Mouse (Mus musculus): ENCODE results near the gene Hoxc6. TPM values are rescaled to one million over a fixed set of nuclear protein-coding genes. Genes with fewer than 3 reads are reported as not detected.
A peak's percentile ranks its signal among the peaks of the same experiment; 100 is the strongest.

Gene Hoxc6
- polyA plus RNA-seq (2012; rRNA removed) = 0.07 TPM in 1 of 2 replicates, not detected in the other

GRCm38 (mm10) chr15:102997939-102998355 lies at the start of gene Hoxc6:
TSS of gene Hoxc6 (plus strand) at chr15:102998257.
- no peak within 1 kb of the TSS for H3K27ac ChIP-seq (ENCODE audit: insufficient read depth, low read length)
- 6% methylated on average over 19 of the region's 19 CpGs for WGBS

GRCm38 (mm10) chr15:102948842-102949241 lies 49.2 kb upstream of the Hoxc6 start:
- WGBS = 8% methylated on average over 2 of the region's 2 CpGs
- no peak for DNase-seq (ENCODE audit: low read depth in 1 of 2, low spot score in 2 of 2)
- Histone ChIP-seq H3K4me1 (ENCODE audit: control insufficient read depth, insufficient read depth, insufficient read length) (no peaks in the 10 kb centered on the region), H3K27me3 (ENCODE audit: control insufficient read depth, insufficient read depth, low read length) (peaks cover 28% of the 10 kb centered on the region), H3K4me3 (ENCODE audit: extremely low read depth, insufficient read depth, insufficient read length) (no peak overlapping the region), H3K36me3 (ENCODE audit: control insufficient read depth, insufficient read depth, low read length) (no peaks in the 10 kb centered on the region), H3K27ac (ENCODE audit: insufficient read depth, low read length) (no peak overlapping the region)
- TF ChIP-seq CTCF (IDR thresholded peaks at IDR 0.05; ENCODE audit: extremely low read depth, insufficient read depth, insufficient read length, insufficient replicate concordance) (no peak), POLR2A (IDR thresholded peaks at IDR 0.05; ENCODE audit: low read depth, low read length) (no peak)

More at GRCm38 (mm10) chr15:102997939-102998355, at the start of gene Hoxc6:
- no peak for TF ChIP-seq POLR2A (IDR thresholded peaks at IDR 0.05; ENCODE audit: low read depth, low read length)
- TF ChIP-seq CTCF (IDR thresholded peaks at IDR 0.05; ENCODE audit: extremely low read depth, insufficient read depth, insufficient read length, insufficient replicate concordance) = no peak
- peaks cover 44% of the 10 kb centered on the region for H3K27me3 ChIP-seq (ENCODE audit: control insufficient read depth, insufficient read depth, low read length)
- no peak for DNase-seq (ENCODE audit: low read depth in 1 of 2, low spot score in 2 of 2)
- H3K4me3 ChIP-seq (ENCODE audit: extremely low read depth, insufficient read depth, insufficient read length) = peak within 1 kb of the TSS; percentile 44; the same call in 1 of the 2 replicates
- H3K36me3 ChIP-seq (ENCODE audit: control insufficient read depth, insufficient read depth, low read length) = no peaks in the 10 kb centered on the region
- no peaks in the 10 kb centered on the region; the same call in 1 of the 2 replicates for H3K4me1 ChIP-seq (ENCODE audit: control insufficient read depth, insufficient read depth, insufficient read length)

GRCm38 (mm10) chr15:102949696-102950095 lies 48.4 kb upstream of the Hoxc6 start:
- H3K36me3 ChIP-seq (ENCODE audit: control insufficient read depth, insufficient read depth, low read length) = no peaks in the 10 kb centered on the region
- H3K4me3 ChIP-seq (ENCODE audit: extremely low read depth, insufficient read depth, insufficient read length) = no peak overlapping the region
- peaks cover 36% of the 10 kb centered on the region for H3K27me3 ChIP-seq (ENCODE audit: control insufficient read depth, insufficient read depth, low read length)
- WGBS = 5% methylated on average over 20 of the region's 20 CpGs
- H3K4me1 ChIP-seq (ENCODE audit: control insufficient read depth, insufficient read depth, insufficient read length) = no peaks in the 10 kb centered on the region
- TF ChIP-seq CTCF (IDR thresholded peaks at IDR 0.05; ENCODE audit: extremely low read depth, insufficient read depth, insufficient read length, insufficient replicate concordance) (no peak), POLR2A (IDR thresholded peaks at IDR 0.05; ENCODE audit: low read depth, low read length) (no peak)
- no peak overlapping the region for H3K27ac ChIP-seq (ENCODE audit: insufficient read depth, low read length)
- no peak for DNase-seq (ENCODE audit: low read depth in 1 of 2, low spot score in 2 of 2)

DNA sequence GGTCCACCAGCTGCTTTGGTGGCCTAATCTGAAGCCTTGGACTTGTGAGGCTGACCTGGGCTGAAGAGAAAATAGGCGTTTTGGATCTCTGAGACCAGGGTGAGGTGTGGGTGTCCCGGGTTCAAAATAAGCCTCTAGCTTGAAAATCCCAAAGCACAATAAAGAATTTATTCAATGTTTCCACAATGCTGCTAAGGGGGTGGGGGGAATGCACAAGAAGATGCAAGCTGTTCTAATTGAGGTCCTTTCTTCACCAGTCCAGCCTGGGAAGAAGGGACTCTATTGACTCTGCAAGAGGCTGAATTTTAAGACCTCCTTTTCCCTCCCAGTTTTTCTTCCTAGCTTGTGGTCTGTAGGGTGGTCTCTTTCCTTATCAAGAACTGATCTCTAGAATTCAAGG lies 47.2 kb upstream of the Hoxc6 start:
- no peak overlapping the region for H3K27ac ChIP-seq (ENCODE audit: insufficient read depth, low read length)
- no peak overlapping the region for H3K4me3 ChIP-seq (ENCODE audit: extremely low read depth, insufficient read depth, insufficient read length)
- TF ChIP-seq CTCF (IDR thresholded peaks at IDR 0.05; ENCODE audit: extremely low read depth, insufficient read depth, insufficient read length, insufficient replicate concordance) (no peak), POLR2A (IDR thresholded peaks at IDR 0.05; ENCODE audit: low read depth, low read length) (no peak)
- H3K36me3 ChIP-seq (ENCODE audit: control insufficient read depth, insufficient read depth, low read length) = no peaks in the 10 kb centered on the region
- peaks cover 43% of the 10 kb centered on the region for H3K27me3 ChIP-seq (ENCODE audit: control insufficient read depth, insufficient read depth, low read length)
- no peaks in the 10 kb centered on the region for H3K4me1 ChIP-seq (ENCODE audit: control insufficient read depth, insufficient read depth, insufficient read length)
- WGBS = 15% methylated on average over 2 of the region's 2 CpGs
- DNase-seq (ENCODE audit: low read depth in 1 of 2, low spot score in 2 of 2) = no peak

GRCm38 (mm10) chr15:102953561-102953960 lies 44.5 kb upstream of the Hoxc6 start:
- peaks cover 49% of the 10 kb centered on the region for H3K27me3 ChIP-seq (ENCODE audit: control insufficient read depth, insufficient read depth, low read length)
- DNase-seq (ENCODE audit: low read depth in 1 of 2, low spot score in 2 of 2) = no peak
- TF ChIP-seq CTCF (IDR thresholded peaks at IDR 0.05; ENCODE audit: extremely low read depth, insufficient read depth, insufficient read length, insufficient replicate concordance) = no peak
- no peak for TF ChIP-seq POLR2A (IDR thresholded peaks at IDR 0.05; ENCODE audit: low read depth, low read length)
- H3K4me1 ChIP-seq (ENCODE audit: control insufficient read depth, insufficient read depth, insufficient read length) = no peaks in the 10 kb centered on the region
- no peaks in the 10 kb centered on the region for H3K36me3 ChIP-seq (ENCODE audit: control insufficient read depth, insufficient read depth, low read length)
- 34% methylated on average over 6 of the region's 6 CpGs for WGBS
- no peak overlapping the region for H3K4me3 ChIP-seq (ENCODE audit: extremely low read depth, insufficient read depth, insufficient read length)
- H3K27ac ChIP-seq (ENCODE audit: insufficient read depth, low read length) = no peak overlapping the region

- TF ChIP-seq CTCF (IDR thresholded peaks at IDR 0.05; ENCODE audit: extremely low read depth, insufficient read depth, insufficient read length, insufficient replicate concordance) (no peak), POLR2A (IDR thresholded peaks at IDR 0.05; ENCODE audit: low read depth, low read length) (no peak)
- H3K36me3 ChIP-seq (ENCODE audit: control insufficient read depth, insufficient read depth, low read length) = no peaks in the 10 kb centered on the region
- H3K27me3 ChIP-seq (ENCODE audit: control insufficient read depth, insufficient read depth, low read length) = peaks cover 45% of the 10 kb centered on the region
- no peak within 1 kb of the TSS for H3K27ac ChIP-seq (ENCODE audit: insufficient read depth, low read length)
- DNase-seq (ENCODE audit: low read depth in 1 of 2, low spot score in 2 of 2) = no peak
- no peaks in the 10 kb centered on the region for H3K4me1 ChIP-seq (ENCODE audit: control insufficient read depth, insufficient read depth, insufficient read length)
- H3K4me3 ChIP-seq (ENCODE audit: extremely low read depth, insufficient read depth, insufficient read length) = no peak within 1 kb of the TSS
- 4% methylated on average over 57 of the region's 57 CpGs for WGBS
These were observed 43.7 kb upstream of the Hoxc6 start, which contains the start of gene Hoxc11 for GRCm38 (mm10) chr15:102954192-102955006. TSS of gene Hoxc11 (plus strand) at chr15:102954427.

DNA sequence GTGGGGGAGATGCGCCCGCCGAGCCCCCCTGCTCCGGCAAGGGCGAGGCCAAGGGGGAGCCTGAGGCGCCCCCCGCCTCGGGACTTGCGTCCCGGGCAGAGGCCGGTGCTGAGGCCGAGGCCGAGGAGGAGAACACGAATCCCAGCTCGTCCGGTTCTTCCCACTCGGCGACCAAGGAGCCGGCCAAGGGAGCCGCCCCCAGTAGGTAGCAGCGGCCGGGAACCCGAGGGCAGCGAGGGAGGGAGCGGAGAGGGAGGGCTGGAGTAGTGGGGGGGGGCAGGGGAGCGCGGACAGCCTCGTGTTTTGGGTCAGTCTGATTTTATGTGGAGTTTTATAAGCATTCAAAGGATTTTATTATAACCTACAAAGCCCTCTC lies 43.1 kb upstream of the Hoxc6 start:
- no peak for DNase-seq (ENCODE audit: low read depth in 1 of 2, low spot score in 2 of 2)
- Histone ChIP-seq H3K27me3 (ENCODE audit: control insufficient read depth, insufficient read depth, low read length) (peaks cover 47% of the 10 kb centered on the region), H3K4me3 (ENCODE audit: extremely low read depth, insufficient read depth, insufficient read length) (no peak overlapping the region), H3K36me3 (ENCODE audit: control insufficient read depth, insufficient read depth, low read length) (no peaks in the 10 kb centered on the region), H3K4me1 (ENCODE audit: control insufficient read depth, insufficient read depth, insufficient read length) (no peaks in the 10 kb centered on the region), H3K27ac (ENCODE audit: insufficient read depth, low read length) (no peak overlapping the region)
- no peak for TF ChIP-seq POLR2A (IDR thresholded peaks at IDR 0.05; ENCODE audit: low read depth, low read length)
- no peak for TF ChIP-seq CTCF (IDR thresholded peaks at IDR 0.05; ENCODE audit: extremely low read depth, insufficient read depth, insufficient read length, insufficient replicate concordance)
- 3% methylated on average over 27 of the region's 28 CpGs for WGBS
